Mouse (Mus musculus) kidney, adult 9 months (tissue): Measurements from ENCODE around the gene Tyk2.

Experiments
- DNase-seq: peaks from one replicate; pipeline ENCODE4 v3.0.0; 2022

Gene Tyk2

DNA sequence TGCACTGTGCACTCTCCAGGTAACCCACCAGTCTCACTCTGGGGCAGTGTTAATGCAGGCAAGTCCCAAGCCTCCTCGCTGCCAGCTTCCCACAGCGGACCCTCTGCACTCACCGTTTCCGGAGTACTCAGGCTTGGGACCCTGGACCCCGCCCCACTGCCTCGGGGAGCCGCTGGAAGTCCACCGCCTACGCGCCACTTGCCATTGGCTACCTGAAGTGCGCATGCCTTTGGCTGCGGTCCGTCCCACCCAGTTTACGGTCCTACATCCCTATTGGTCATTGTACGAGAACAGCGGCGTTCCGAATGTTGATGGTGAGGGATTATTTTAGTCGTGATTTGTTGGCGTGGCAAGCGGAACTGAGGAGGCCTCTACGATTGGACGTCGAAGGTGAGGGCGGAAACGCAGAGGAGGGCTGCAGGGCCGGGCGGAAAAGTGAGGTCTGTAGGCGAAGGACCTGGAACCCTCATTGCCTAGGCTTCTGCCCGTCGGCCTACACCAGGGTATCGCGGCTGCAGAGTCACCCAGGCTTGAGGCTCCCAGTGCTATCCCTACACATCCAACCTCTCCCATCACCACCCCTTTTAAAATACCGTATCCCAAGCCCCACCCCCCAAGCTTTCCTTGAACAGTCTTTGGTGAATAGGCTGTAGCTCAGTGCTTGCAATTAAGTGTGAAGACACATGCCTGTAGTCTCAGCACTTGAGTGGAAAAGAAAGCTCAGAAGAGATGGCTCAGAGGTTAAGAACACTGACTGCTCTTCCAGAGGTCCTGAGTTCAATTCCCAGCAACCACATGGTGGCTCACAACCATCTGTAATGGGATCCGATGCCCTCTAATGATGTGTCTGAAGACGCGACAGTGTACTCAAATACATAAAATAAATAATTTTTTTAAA is at the start of gene Tyk2:
TSS of gene Tyk2 (minus strand) at position 185 of the 898 bp plus-strand sequence.
- DNase-seq = peak; percentile 98

DNA sequence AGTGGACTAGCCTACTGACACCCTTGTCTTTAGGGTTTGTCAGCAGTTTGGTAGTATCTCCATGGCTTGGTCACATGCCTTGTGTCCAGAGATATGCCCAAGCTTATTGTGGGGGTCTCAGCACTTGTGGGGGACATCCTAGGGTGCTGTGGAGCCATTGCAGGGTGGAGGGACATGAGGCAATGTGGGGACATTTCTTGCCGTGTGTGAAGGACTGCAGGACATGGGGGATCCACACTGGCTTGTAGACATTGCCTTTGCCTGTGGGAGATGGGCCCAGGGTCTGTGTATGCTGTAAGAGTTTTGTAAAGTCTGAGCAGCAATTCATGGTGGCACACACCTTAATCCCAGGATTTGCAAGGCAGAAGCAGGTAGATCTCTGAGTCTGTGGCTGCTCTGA is 49.8 kb upstream of the Tyk2 start:
- no peak for DNase-seq

DNA sequence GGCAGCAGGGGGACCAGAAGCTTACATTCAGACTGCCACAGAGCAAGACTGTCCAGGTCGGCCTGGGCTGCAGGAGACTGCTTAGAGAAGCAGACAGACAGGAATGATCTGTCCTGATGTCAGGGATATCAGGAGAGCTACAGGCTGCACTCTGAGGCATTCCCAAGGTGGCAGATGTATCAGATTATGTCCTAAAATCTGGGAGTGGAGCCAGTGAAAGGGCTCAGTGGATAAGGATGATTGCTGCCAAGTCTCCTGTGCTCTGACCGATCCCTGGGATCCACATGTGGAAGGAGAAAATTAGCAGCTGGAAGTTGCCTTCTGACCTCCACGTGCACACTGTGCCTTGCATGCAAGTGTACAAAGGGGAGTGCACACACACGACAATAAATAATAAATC is 49.4 kb upstream of the Tyk2 start:
- DNase-seq = no peak

DNA sequence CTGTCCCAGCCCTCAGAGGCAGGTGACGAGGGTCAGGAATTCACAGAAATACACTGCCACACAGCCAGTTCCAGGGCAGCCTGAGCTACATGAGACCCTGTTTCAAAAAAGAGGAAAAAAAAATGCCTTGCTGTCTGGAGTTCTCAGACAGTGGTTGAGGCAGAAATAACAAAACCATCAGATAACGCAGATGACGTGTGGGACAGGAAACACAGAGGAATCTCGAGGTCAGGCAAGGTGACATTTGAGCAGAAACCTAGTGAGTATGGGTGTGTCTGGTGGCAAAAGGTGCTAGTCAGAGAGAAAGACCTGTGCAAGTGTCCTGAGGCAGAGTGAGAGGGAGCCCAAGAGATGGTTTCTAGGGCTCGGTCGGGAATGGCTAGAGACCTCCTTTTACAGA is 41.3 kb upstream of the Tyk2 start:
- no peak for DNase-seq

DNA sequence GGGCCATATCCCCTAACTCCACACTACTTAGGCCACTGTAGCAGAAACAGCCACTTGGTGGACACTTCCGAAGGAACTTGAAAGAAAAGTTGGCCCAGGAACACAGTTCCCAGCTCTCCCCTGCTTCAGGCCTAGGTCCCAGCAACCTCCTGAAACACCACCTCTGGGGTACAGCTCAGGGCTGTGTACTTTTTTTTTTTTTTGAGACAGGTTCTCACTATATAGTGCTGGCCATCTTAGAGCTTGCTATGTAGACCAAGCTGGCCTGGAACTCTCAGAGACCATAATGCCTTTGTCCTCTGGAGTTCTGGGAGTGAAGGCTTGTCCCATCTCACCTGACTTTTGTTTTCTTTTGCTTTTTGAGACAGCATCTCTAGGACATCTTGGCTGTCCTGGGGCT is 38.1 kb upstream of the Tyk2 start:
- no peak for DNase-seq

DNA sequence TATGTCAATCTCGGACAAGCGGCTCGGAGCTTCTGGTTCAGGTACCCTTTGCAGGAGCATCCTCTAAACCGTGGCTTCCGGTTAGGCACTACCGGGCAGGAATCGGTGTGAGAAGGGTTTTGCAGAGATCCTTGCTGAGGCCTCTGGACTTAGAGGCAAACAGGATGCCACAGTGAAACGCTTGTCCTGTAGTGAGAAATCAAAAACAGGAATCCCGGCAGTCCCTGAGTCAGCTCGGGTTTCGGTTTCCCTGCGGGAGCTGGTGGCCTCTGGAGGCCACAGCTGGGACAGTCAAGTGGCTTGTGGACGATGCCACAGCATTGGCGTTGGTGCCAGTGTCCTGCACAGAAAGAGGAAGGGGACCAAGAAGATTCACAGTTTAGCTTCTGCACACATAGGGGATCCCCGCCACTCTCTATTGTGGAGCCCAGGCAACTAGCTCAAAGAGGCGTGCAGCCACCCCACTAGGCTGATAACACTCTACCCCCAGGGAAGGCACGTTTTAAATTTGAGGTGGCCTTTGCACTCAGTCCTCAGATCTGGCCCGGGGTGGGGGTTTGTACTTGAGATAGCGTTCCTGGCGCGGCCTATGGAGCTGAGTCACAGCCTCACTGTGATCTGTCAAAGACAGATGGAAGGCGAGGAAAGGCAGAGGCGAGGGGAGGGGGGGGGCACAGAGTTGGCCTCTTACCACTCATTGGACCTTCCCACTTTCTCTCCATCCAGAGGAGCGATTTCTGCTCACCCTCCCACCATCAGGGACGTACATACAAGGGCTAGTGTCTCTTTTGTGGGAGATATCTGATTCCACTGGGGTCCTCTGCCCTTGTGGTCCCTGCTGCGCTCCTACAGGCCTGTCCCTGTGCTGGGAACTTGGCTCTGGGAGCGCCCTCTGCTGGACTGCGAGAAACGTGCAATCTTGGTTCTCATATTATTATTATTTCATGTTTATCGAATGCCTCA is 37.4 kb upstream of the Tyk2 start:
- peak; percentile 78 for DNase-seq

DNA sequence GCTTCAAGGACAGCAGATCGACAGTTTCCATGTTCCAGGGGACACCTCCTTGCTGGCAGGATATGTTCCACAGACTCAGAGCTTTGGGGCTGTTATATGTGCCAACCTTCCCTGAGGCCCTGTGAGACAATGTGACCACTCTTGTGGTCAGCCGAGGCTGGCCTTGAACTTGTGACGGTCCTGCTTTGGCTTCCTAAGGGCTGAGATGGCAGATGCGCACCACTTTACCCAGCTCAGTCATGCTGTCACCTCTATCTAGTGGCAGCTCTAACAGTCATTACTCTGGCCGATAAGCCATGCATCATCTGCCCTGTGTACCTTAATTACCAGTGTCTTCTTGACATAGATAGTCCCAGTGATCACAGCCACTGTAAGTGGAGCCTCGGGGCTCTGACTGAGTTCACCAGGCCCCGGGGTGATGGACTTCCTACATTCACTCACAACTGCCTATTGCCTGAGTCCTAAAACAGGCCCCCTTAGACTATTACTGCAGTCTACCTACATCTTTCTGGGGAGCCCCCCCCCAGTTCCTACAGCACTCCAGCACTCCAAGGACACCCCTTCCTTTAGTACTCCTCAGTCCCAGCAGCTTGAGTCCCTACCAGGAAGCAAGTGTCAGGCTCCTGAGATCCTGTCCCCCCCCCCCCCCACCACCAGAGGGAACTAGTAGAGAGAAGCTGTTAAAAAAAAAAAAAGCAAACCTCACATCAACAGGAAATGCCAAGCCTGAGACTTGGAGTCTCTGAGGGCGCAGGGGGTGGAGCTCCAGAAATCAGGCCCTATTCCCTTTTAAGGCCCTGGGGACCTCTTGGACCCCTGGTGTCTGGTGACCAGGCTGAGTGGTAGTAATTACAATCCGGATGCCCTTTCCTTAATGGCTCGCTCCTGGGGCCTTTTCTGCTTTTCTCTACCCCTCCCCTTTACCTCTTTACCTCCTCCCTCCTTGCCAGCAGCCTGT is 36.4 kb upstream of the Tyk2 start:
- DNase-seq = peak; percentile 68

DNA sequence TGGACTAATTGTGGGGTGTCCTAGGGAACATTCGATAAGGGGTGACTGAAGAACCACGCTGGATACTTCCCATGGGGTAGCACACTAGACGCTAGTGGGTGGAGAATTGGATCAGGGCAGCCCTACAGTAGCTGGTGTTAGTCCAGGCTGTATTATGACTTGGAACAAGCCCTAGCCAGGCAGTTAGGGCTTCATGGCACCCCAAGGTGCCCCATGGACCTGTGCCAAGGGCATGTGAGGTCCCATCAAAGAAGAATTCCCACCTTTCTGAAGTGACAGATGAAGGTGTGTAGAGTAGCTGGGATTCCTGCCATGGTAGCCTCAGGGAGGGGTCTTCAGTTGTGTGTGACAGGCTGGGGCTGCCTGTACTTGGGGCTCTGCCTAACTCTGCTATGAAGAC is 35.5 kb upstream of the Tyk2 start:
- no peak for DNase-seq

DNA sequence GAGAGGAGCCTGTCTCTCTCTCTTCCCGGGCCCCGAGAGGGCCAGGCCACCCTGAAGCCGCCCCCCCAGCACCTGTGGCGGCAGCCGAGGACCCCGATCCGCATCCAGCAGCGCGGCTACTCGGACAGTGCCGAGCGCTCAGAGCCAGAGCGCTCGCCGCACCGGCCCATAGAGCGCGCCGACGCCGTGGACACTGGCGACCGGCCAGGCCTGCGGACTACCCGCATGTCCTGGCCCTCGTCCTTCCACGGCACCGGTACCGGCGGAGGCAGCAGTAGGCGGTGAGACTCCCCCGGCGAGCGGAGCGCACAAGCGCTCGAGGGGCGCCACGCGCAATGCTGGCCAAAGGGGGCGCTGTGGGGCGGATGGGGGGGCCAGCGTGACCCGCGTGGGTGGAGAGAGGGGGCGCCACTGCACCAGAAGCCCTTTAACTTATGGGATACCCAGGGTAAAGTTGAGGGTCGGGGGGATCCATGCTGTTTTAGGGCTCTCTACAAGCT is 35.0 kb upstream of the Tyk2 start:
- DNase-seq = peak; percentile 42

DNA sequence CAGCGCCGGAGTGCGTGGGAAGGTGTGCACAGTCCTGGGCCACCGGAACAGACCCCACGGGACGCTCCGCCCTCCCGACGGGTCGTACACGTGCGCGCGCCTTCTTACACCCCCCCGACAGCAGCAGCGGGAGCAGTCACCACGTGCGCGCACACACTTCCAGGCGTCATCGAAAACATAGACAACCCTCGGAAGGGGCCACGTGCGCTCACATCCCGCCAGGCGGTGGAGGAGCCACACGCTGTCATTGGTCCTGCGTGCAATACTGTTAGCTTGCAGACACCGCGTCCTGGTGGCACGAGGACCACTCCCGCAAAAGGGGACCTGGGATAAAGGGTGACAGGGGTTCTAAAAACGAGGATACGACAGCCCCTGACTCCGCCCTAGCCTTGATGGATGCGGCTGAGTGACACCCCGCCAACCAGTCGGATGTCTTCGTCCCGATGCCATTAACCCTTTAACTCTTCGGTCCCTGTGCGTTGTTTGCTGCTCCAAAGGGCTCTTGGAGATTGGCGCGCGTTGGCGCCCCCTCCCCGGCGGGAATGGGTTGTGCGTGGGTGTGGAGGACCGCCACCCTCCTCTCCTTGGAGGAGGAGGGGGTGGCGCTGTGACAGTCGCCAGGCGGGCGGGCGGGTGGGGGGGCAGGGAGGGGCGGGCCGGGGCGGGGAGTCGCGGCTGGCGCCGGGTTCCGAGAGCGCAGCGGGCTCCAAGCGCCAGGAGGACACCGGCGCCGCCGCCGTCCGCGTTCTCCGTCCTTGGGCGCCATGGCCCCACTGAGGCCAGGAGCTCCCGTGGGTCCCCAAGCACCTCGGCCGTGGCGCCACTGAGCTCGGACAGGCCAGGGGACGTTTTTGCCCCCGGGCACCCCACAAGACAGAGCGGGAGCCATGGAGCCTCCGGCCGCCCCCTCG is 34.3 kb upstream of the Tyk2 start, which contains the start of gene Pde4a:
TSS of gene Pde4a (plus strand) at position 674 of the 911 bp plus-strand sequence.
- DNase-seq = peak; percentile 47

DNA sequence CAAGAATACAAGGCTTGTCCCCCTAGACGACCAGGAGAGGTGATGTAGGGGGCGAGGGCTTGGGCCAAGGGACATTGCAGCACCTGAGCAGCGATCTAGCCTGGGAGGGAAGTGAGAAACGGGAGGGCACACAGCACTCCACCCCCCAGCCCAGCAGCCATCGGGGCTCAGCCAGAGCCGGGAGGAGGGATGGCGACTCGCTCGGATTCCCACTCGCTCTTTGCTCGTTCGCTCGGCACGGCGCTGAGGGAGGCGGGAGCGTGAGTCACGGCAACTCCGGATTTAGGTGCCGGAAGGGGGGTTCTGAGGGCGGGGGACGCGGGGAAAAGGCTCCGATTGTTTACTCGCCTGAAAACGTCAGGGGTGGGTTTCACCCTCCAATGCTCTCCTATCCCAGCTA is 33.0 kb upstream of the Tyk2 start:
- DNase-seq = no peak

DNA sequence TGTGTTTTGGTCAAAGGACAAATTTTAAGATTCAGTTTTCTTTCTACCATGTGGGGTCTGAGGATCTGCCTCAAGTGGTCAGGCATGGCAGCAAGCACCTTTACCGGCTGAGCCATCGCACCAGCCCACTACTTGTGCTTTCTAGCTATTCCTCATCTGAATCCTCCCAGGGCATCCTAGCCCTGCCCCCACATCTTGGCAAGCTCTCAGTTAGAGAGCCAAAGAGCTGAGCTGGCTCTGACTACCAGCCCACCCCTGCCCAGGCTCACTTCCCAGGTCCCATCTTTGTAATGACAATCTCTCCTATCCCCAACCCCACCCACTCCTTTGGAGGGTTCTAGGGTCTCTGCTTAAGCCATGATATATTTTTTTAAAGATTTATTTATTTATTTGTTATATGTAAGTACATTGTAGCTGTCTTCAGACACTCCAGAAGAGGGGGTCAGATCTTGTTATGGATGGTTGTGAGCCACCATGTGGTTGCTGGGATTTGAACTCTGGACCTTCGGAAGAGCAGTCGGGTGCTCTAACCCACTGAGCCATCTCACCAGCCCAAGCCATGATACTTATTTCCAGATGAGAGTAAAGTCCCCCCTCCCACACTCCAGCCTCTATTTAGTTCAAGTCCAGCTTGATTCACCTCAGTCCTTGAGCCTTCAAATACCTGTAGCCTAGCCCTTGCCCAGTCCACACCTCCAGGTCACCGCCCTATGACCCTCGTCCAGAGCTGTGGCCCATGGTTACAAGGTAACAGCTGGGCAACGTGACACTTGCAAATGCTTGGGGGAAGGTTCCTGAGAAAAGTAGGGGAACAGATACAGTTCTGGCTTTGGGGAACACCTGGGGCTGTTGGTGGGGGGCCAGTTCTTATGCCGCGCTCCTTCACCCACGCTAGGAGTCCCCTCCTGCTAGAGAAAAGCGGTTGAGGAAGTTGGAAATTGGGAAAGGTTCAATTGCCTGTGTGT is 32.3 kb upstream of the Tyk2 start:
- DNase-seq = no peak

DNA sequence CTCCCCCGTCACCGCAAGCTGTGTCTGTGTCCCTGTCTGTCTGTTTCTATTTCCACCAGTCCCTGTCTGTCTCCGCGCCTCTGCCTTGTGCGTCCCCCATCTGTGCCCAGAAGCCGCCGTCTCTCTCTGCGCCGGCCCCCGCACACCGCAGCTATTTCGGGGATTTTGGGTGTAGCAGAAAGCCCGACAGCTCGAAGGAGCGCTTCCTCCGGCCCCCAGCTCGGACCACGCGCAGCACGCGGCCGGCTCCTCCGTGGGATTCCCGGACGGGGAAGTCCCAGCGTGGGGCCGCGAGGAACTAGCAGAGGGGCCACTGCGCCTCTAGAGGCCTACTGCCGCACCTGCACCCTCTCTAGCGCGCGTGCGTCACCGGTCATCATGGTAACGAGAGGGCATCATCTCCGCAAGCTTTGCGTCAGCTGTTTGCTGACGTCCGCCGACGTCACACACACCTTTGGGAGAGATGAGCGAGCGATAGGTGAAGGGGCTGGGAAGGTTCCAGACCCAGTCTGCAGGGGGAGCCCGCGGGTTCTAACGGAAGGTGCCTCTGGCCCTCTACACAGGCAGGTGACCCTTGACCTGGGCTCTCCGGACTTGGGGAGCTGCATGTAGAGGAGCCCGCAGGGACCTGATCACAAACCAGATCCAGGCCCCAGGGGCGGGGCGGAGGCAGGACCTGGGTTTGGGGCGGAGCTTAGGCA is 30.3 kb upstream of the Tyk2 start:
- peak; percentile 91 for DNase-seq

DNA sequence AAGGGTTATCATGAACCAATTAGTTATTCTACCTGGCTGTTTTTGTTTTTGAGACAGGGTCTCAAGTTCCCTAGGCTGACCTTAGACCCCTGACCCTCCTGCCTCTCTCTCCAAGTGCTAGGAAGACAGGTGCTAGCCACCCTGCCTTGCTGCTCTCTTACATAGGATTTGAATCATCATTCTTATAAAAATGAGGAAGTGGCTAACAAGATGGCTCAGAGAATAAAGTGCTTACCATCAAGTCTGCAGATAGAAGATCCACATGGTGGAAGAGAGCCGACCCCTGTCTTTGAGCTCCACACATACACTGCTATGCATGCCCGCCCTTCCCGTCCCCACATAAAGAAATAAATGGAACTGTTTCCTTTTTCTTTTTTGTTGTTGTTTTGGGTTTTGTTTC is 23.7 kb upstream of the Tyk2 start:
- no peak for DNase-seq

DNA sequence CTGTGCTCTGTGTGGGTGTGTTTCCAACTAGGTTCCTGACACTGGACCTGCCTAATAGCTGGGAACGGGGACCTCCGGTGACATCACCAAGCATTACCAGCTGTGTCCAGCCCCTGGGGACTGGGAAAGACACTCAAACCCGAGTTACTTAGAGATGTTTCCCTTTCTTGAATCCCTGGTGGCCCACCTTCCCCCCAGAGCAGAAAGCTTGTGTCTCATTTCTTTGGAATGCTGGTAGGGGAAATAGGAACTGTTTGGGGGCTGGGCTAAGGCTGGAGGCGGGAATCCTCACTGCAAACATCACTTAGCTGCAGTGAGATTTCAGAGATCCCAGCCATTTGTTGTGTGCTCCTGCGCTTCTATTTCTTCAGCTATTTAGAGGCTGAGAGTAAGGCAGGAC is 22.8 kb upstream of the Tyk2 start:
- no peak for DNase-seq

DNA sequence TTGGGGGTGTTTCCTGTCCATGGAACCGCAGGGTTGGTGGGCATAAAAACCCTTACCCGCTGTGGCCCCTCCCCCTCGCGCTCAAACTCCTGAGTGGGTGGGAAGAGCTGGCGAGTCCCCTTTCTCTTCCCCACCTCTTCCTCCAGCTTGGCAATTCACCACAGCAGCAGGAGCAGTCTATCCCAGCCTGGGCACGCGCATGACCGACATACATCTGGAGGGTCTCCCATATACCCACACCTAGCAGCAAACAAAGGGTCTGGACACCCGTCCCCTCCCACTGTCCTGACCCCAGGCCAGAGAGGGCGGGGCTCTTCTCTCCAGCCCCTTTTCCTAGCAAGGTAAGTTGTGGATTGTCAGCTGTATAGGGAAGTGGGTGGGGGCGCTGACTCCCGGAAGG is 22.3 kb upstream of the Tyk2 start:
- no peak for DNase-seq

DNA sequence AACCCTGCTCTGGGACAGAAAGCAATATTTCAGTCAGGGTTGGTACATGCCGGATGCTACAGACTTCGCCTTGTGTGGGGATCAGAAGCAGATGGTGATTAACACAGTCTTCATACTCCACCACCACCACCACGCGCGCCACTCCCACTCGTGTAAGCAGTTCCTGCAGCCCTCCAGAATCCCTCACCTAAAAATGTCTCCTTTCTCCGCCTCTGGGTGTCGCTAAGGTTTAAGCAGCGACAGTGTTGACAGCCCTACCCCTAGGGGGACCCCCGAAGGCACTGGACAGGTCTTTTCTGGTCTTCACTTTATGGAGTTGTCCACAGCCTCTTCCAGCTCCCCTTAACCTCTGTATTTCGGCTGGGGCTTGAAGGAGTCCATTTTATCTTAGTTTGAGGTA is 21.7 kb upstream of the Tyk2 start:
- peak; percentile 45 for DNase-seq

DNA sequence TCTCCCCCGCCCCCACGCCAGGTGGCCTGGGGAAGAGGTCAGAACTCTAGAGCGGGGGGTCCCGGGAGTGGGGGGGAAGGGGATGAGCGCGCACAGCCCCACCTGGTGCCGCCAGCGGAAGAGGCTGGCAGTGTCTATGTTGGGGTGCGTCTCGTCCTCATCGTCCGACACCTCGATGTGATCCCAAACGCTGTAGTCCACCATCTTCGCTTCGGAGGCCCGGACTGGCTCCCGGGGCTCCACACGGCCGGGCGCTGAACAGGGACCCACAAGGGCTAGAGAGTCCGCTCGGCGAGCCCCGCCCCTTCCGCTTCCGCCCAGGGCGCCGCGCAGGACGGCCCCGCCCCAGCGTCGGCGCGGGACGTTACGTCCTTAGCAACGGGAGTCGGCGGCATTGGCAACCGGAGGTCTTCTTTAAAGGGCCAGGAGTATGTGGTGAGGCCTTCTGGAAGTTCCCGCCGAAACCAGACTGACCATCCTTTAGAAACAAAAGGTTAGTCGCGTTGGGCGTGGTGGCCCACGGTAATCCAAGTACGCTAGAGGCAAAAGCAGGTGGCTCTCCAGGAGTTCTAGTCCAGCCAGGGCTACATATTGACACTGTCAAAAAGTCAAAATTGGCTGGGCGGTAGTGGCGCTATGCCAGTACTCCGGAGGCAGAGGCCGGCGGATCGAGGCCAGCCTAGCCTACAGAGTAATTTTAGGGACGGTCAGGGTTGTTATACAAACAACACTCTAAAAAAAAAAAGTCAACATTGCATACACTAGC is 18.8 kb upstream of the Tyk2 start, which contains the start of gene Cdc37:
TSS of gene Cdc37 (minus strand) at position 329 of the 766 bp plus-strand sequence.
- peak; percentile 95 for DNase-seq
